Mouse (Mus musculus): ENCODE results near the gene Gm8978.
A peak's percentile ranks its signal among the peaks of the same experiment; 100 is the strongest.
"Not testable (repeated sequence)": the region's sequence is repeated elsewhere in the genome, so short reads cannot be mapped to it uniquely, and the experiment has no call there.

Gene Gm8978

GRCm38 (mm10) chr19:33625152-33625551 is at the start of gene Gm8978:
TSS of gene Gm8978 (minus strand) at chr19:33625252.
- not testable (repeated sequence) for DNase-seq

GRCm38 (mm10) chr19:33589626-33590302 is 35.3 kb downstream of the Gm8978 start:
- peak; percentile 51 to 64 for DNase-seq

- DNase-seq: not testable (repeated sequence)
Observed at GRCm38 (mm10) chr19:33568551-33568950, 56.5 kb downstream of the Gm8978 start.

Measured in thymus, postnatal 36 days (tissue).